Mouse (Mus musculus): ENCODE measurements around the gene Traf3ip3. TPM values are rescaled to one million over a fixed set of nuclear protein-coding genes. Genes with fewer than 3 reads are reported as not detected.

The Traf3ip3 gene
- polyA plus RNA-seq, 1 experiment from 2014 or later: 9.2 TPM

- no peak for ATAC-seq (replicated peaks; ENCODE audit: low FRiP score)
- DNase-seq (ENCODE audit: low spot score): no peak
- Histone ChIP-seq H3K9me3 (ENCODE audit: control insufficient read depth, low read length) (no peaks in the 10 kb centered on the region), H3K36me3 (ENCODE audit: control insufficient read depth, insufficient read depth, low read length) (no peaks in the 10 kb centered on the region; the same call in 1 of the 2 replicates), H3K27ac (ENCODE audit: low read depth, low read length) (no peak overlapping the region), H3K4me2 (peak overlapping the region; percentile 61; the same call in 1 of the 2 replicates), H3K27me3 (replicated peaks; ENCODE audit: control insufficient read depth, insufficient read depth, low read length) (peaks cover 3% of the 10 kb centered on the region; the same call in 1 of the 2 replicates), H3K4me3 (ENCODE audit: low read depth, low read length) (no peak overlapping the region), H3K9ac (ENCODE audit: low read depth, low read length) (no peak overlapping the region), H3K4me1 (replicated peaks; ENCODE audit: control insufficient read depth, insufficient read depth, low read length) (peaks cover 24% of the 10 kb centered on the region)
- WGBS: 30% methylated on average over 1 of the region's 1 CpGs
These were observed 41.9 kb downstream of the Traf3ip3 start for GRCm38 (mm10) chr1:193159613-193160012.

DNA sequence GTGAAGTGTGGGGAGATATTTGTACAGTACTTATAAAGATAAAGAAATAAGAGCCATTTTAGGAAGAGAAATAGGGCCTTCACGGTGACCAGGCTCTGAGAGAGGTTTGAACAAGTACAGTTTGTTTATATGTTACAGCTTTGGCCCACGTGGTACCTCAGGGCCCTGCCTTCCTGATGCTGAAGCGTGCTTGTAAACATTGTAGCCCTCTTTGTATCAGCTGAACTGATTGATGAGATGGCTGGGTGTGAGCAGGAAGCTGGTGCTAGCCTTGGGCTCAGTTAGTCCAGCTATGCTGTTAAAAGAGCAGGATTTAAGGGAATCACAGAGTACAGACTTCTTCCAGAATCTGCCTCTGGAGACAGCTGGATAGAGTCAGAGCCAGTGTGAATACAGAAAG lies 42.3 kb downstream of the Traf3ip3 start:
- H3K4me3 ChIP-seq (ENCODE audit: low read depth, low read length): no peak overlapping the region
- ATAC-seq (replicated peaks; ENCODE audit: low FRiP score): no peak

DNA sequence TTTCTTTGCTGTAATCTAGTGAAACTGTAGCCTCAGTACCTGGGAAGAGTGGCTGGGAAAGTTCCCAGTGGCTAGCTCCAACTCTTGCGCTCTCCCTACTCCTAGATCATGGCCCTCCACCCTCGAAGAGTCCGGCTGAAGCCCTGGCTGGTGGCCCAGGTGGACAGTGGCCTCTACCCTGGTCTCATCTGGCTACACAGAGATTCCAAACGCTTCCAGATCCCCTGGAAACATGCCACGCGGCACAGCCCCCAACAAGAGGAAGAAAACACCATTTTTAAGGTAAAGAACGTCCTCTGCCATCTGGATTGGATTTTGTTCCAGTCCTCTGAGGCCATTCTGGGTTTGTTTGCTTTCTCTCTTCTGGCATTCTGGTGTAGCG lies 44.4 kb downstream of the Traf3ip3 start:
- no peaks in the 10 kb centered on the region for H3K9me3 ChIP-seq (ENCODE audit: control insufficient read depth, low read length)
- ATAC-seq (replicated peaks; ENCODE audit: low FRiP score) (no peak), DNase-seq (ENCODE audit: low spot score) (no peak)
- no peaks in the 10 kb centered on the region; the same call in 1 of the 2 replicates for H3K36me3 ChIP-seq (ENCODE audit: control insufficient read depth, insufficient read depth, low read length)
- H3K4me3 ChIP-seq (ENCODE audit: low read depth, low read length): no peak overlapping the region
- no peak overlapping the region for H3K9ac ChIP-seq (ENCODE audit: low read depth, low read length)
- 77% methylated on average over 8 of the region's 8 CpGs for WGBS
- peaks cover 27% of the 10 kb centered on the region for H3K27me3 ChIP-seq (replicated peaks; ENCODE audit: control insufficient read depth, insufficient read depth, low read length)
- H3K4me2 ChIP-seq: no peak overlapping the region
- H3K4me1 ChIP-seq (replicated peaks; ENCODE audit: control insufficient read depth, insufficient read depth, low read length): peaks cover 24% of the 10 kb centered on the region
- no peak overlapping the region for H3K27ac ChIP-seq (ENCODE audit: low read depth, low read length)

More for the DNA sequence above, 42.3 kb downstream of the Traf3ip3 start:
- Histone ChIP-seq H3K36me3 (ENCODE audit: control insufficient read depth, insufficient read depth, low read length) (no peaks in the 10 kb centered on the region; the same call in 1 of the 2 replicates), H3K4me2 (no peak overlapping the region), H3K27ac (ENCODE audit: low read depth, low read length) (no peak overlapping the region), H3K9me3 (ENCODE audit: control insufficient read depth, low read length) (no peaks in the 10 kb centered on the region), H3K4me1 (replicated peaks; ENCODE audit: control insufficient read depth, insufficient read depth, low read length) (peaks cover 24% of the 10 kb centered on the region), H3K9ac (ENCODE audit: low read depth, low read length) (no peak overlapping the region), H3K27me3 (replicated peaks; ENCODE audit: control insufficient read depth, insufficient read depth, low read length) (peaks cover 7% of the 10 kb centered on the region)
- DNase-seq (ENCODE audit: low spot score): no peak
- WGBS: 35% methylated on average over 3 of the region's 3 CpGs

DNA sequence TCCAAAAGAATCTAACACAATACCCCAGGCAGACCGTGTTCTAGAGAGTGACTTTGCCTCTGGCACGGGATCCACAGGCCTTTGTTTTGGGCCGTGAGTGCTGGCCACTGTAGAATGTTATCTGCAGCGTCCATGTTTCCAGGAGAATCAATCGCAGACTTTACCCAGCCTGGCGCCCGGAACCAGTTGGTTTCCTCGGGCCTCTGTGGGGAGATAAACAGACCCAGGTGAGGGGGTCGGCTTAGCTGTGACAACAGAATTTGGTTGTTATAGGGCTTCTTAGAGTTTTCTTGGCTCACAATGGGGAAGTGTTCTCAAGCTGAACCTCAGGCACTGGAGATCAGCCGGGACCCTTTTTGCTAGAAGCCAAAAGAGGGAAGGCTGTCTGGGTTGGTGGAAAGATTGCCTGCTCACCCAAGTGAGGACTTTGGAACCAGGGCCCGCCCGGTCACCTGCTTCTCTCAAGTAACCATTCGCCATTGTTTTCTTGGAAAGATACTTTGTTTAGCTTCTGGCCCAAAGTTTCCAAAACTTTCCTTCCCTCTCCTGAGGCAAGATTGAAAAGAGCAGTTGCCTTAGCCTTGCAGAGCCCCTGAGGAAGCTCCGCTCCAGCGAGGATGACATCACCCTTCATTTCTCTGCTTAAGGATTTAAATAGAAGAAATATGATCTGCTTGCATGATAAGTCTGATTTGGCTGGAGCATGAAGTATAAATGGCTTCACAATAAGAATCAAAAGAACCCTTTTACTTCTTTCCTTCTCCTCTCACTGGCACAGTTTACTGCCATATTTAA lies 45.0 kb downstream of the Traf3ip3 start:
- peak; percentile 43 for DNase-seq (ENCODE audit: low spot score)
- no peak overlapping the region for H3K9ac ChIP-seq (ENCODE audit: low read depth, low read length)
- H3K4me1 ChIP-seq (replicated peaks; ENCODE audit: control insufficient read depth, insufficient read depth, low read length): peaks cover 24% of the 10 kb centered on the region
- peak; percentile 30; the same call in 1 of the 2 replicates for ATAC-seq (replicated peaks; ENCODE audit: low FRiP score)
- no peak overlapping the region for H3K4me3 ChIP-seq (ENCODE audit: low read depth, low read length)
- peak overlapping the region; percentile 23 for H3K4me2 ChIP-seq
- 33% methylated on average over 15 of the region's 15 CpGs for WGBS
- no peaks in the 10 kb centered on the region; the same call in 1 of the 2 replicates for H3K36me3 ChIP-seq (ENCODE audit: control insufficient read depth, insufficient read depth, low read length)
- H3K27ac ChIP-seq (ENCODE audit: low read depth, low read length): no peak overlapping the region; the same call in 1 of the 2 replicates
- no peaks in the 10 kb centered on the region for H3K9me3 ChIP-seq (ENCODE audit: control insufficient read depth, low read length)
- H3K27me3 ChIP-seq (replicated peaks; ENCODE audit: control insufficient read depth, insufficient read depth, low read length): peaks cover 33% of the 10 kb centered on the region

GRCm38 (mm10) chr1:193153561-193153960 lies 47.9 kb downstream of the Traf3ip3 start:
- no peak overlapping the region for H3K9ac ChIP-seq (ENCODE audit: low read depth, low read length)
- peak overlapping the region; percentile 39 for H3K4me3 ChIP-seq (ENCODE audit: low read depth, low read length)
- H3K36me3 ChIP-seq (ENCODE audit: control insufficient read depth, insufficient read depth, low read length): no peaks in the 10 kb centered on the region
- ATAC-seq (replicated peaks; ENCODE audit: low FRiP score) (0 out of 2 replicates have a peak, but pooled peaks have one; percentile 7), DNase-seq (ENCODE audit: low spot score) (peak; percentile 39)
- peaks cover 11% of the 10 kb centered on the region for H3K4me1 ChIP-seq (replicated peaks; ENCODE audit: control insufficient read depth, insufficient read depth, low read length)
- H3K4me2 ChIP-seq: peak overlapping the region; percentile 62
- H3K27ac ChIP-seq (ENCODE audit: low read depth, low read length): no peak overlapping the region
- WGBS: 36% methylated on average over 16 of the region's 16 CpGs
- H3K27me3 ChIP-seq (replicated peaks; ENCODE audit: control insufficient read depth, insufficient read depth, low read length): peaks cover 36% of the 10 kb centered on the region
- no peaks in the 10 kb centered on the region for H3K9me3 ChIP-seq (ENCODE audit: control insufficient read depth, low read length)

GRCm38 (mm10) chr1:193152872-193153271 lies 48.6 kb downstream of the Traf3ip3 start, which contains the start of gene Irf6:
Gene Irf6, plus strand, starts transcription at chr1:193153111.
- Histone ChIP-seq H3K4me2 (peak within 1 kb of the TSS; percentile 62), H3K27me3 (replicated peaks; ENCODE audit: control insufficient read depth, insufficient read depth, low read length) (peaks cover 36% of the 10 kb centered on the region), H3K4me1 (replicated peaks; ENCODE audit: control insufficient read depth, insufficient read depth, low read length) (peaks cover 11% of the 10 kb centered on the region), H3K27ac (ENCODE audit: low read depth, low read length) (no peak within 1 kb of the TSS), H3K9ac (ENCODE audit: low read depth, low read length) (no peak within 1 kb of the TSS; the same call in 1 of the 2 replicates), H3K4me3 (ENCODE audit: low read depth, low read length) (peak within 1 kb of the TSS; percentile 39), H3K9me3 (ENCODE audit: control insufficient read depth, low read length) (no peaks in the 10 kb centered on the region), H3K36me3 (ENCODE audit: control insufficient read depth, insufficient read depth, low read length) (no peaks in the 10 kb centered on the region)
- DNase-seq (ENCODE audit: low spot score): peak; percentile 58
- peak; percentile 81 for ATAC-seq (replicated peaks; ENCODE audit: low FRiP score)
- 2% methylated on average over 30 of the region's 30 CpGs for WGBS

GRCm38 (mm10) chr1:193151134-193151533 lies 50.4 kb downstream of the Traf3ip3 start:
- Histone ChIP-seq H3K9me3 (ENCODE audit: control insufficient read depth, low read length) (no peaks in the 10 kb centered on the region), H3K4me1 (replicated peaks; ENCODE audit: control insufficient read depth, insufficient read depth, low read length) (peaks cover 6% of the 10 kb centered on the region), H3K4me2 (no peak overlapping the region), H3K9ac (ENCODE audit: low read depth, low read length) (no peak overlapping the region), H3K36me3 (ENCODE audit: control insufficient read depth, insufficient read depth, low read length) (no peaks in the 10 kb centered on the region), H3K27ac (ENCODE audit: low read depth, low read length) (no peak overlapping the region), H3K4me3 (ENCODE audit: low read depth, low read length) (no peak overlapping the region), H3K27me3 (replicated peaks; ENCODE audit: control insufficient read depth, insufficient read depth, low read length) (peaks cover 36% of the 10 kb centered on the region)
- no peak for DNase-seq (ENCODE audit: low spot score)
- 47% methylated on average over 7 of the region's 7 CpGs for WGBS
- ATAC-seq (replicated peaks; ENCODE audit: low FRiP score): no peak

GRCm38 (mm10) chr1:193149231-193149630 lies 52.3 kb downstream of the Traf3ip3 start:
- Histone ChIP-seq H3K27ac (ENCODE audit: low read depth, low read length) (no peak overlapping the region), H3K36me3 (ENCODE audit: control insufficient read depth, insufficient read depth, low read length) (no peaks in the 10 kb centered on the region), H3K9me3 (ENCODE audit: control insufficient read depth, low read length) (no peaks in the 10 kb centered on the region), H3K4me1 (replicated peaks; ENCODE audit: control insufficient read depth, insufficient read depth, low read length) (no peaks in the 10 kb centered on the region), H3K27me3 (replicated peaks; ENCODE audit: control insufficient read depth, insufficient read depth, low read length) (peaks cover 30% of the 10 kb centered on the region), H3K4me3 (ENCODE audit: low read depth, low read length) (no peak overlapping the region), H3K4me2 (no peak overlapping the region), H3K9ac (ENCODE audit: low read depth, low read length) (no peak overlapping the region)
- 65% methylated on average over 3 of the region's 3 CpGs for whole genome bisulfite sequencing
- ATAC-seq (replicated peaks; ENCODE audit: low FRiP score) (no peak), DNase-seq (ENCODE audit: low spot score) (no peak)

- no peak for DNase-seq (ENCODE audit: low spot score)
- no peak overlapping the region for H3K4me2 ChIP-seq
- no peaks in the 10 kb centered on the region for H3K9me3 ChIP-seq (ENCODE audit: control insufficient read depth, low read length)
- H3K9ac ChIP-seq (ENCODE audit: low read depth, low read length): no peak overlapping the region
- H3K27me3 ChIP-seq (replicated peaks; ENCODE audit: control insufficient read depth, insufficient read depth, low read length): peaks cover 2% of the 10 kb centered on the region
- no peak for ATAC-seq (replicated peaks; ENCODE audit: low FRiP score)
- 55% methylated on average over 1 of the region's 1 CpGs for WGBS
- no peaks in the 10 kb centered on the region for H3K4me1 ChIP-seq (replicated peaks; ENCODE audit: control insufficient read depth, insufficient read depth, low read length)
- no peak overlapping the region for H3K27ac ChIP-seq (ENCODE audit: low read depth, low read length)
- H3K4me3 ChIP-seq (ENCODE audit: low read depth, low read length): no peak overlapping the region
- no peaks in the 10 kb centered on the region for H3K36me3 ChIP-seq (ENCODE audit: control insufficient read depth, insufficient read depth, low read length)
These were observed 55.1 kb downstream of the Traf3ip3 start for GRCm38 (mm10) chr1:193146416-193146815.

All from liver, embryonic 11.5 days (tissue).